Mouse (Mus musculus) midbrain, embryonic 11.5 days (tissue): Measurements from ENCODE around the gene Ash1l. TPM values are rescaled to one million over a fixed set of nuclear protein-coding genes. Genes with fewer than 3 reads are reported as not detected.

Experiments used
- ATAC-seq: fragments of 200-750 bp; cut with Nextera tagmentation; 2 replicates; pipeline ENCODE4 v1.8.0; 2017; ENCODE audit warnings: moderate TSS enrichment, moderate library complexity; ENCODE audit not compliant: low FRiP score
- DNase-seq: peaks from one replicate; pipeline ENCODE4 v3.0.0; 2015; ENCODE audit warnings: low spot score; ENCODE audit errors: missing footprints
- H3K27ac ChIP-seq: fragments of 300-500 bp; sonication (generic); 2 replicates; pipeline ENCODE4 v1.5.1; 2014; ENCODE audit warnings: low read depth, low read length
- H3K27me3 ChIP-seq: fragments of 300-500 bp; sonication (generic); 2 replicates; pipeline ENCODE4 v1.6.1; 2014; ENCODE audit warnings: mild to moderate bottlenecking, low read length, moderate library complexity, mixed read lengths; ENCODE audit not compliant: control insufficient read depth, insufficient read depth
- H3K36me3 ChIP-seq: fragments of 300-500 bp; sonication (generic); 2 replicates; pipeline ENCODE4 v1.6.1; 2014; ENCODE audit warnings: mild to moderate bottlenecking, low read length, moderate library complexity, mixed read lengths; ENCODE audit not compliant: control insufficient read depth, insufficient read depth
- H3K4me1 ChIP-seq: fragments of 300-500 bp; sonication (generic); 2 replicates; pipeline ENCODE4 v1.6.1; 2014; ENCODE audit warnings: low read length; ENCODE audit not compliant: control insufficient read depth, insufficient read depth
- H3K4me2 ChIP-seq: fragments of 300-500 bp; sonication (generic); 2 replicates; pipeline ENCODE4 v1.6.1; 2014; ENCODE audit warnings: mild to moderate bottlenecking, moderate library complexity
- H3K4me3 ChIP-seq: fragments of 300-500 bp; sonication (generic); 2 replicates; pipeline ENCODE4 v1.5.1; 2014; ENCODE audit warnings: low read depth, low read length
- H3K9ac ChIP-seq: fragments of 300-500 bp; sonication (generic); 2 replicates; pipeline ENCODE4 v1.6.1; 2014; ENCODE audit warnings: low read length
- H3K9me3 ChIP-seq: fragments of 300-500 bp; sonication (generic); 2 replicates; pipeline ENCODE4 v1.6.1; 2016; ENCODE audit warnings: low read length; ENCODE audit not compliant: control insufficient read depth
- WGBS: fragments of 180-500 bp; shearing (Covaris S2); extraction: QIAGEN DNeasy Blood & Tissue Kit; methylation state at CpG from one replicate; pipeline ENCODE4 v1.1.7; 2014; 5-methylcytosine and 5-hydroxymethylcytosine counted together
- polyA plus RNA-seq: library from polyadenylated mRNA; unstranded; fragments of >200 nt; fragmentation: Nextera tagmentation; extraction: Ambion mirVana; gene quantifications from 2 replicates; pipeline ENCODE4 v1.2.1, GENCODE M21; 2014

Gene Ash1l
- polyA plus RNA-seq, 1 experiment from 2014 or later: 12.7 TPM

DNA sequence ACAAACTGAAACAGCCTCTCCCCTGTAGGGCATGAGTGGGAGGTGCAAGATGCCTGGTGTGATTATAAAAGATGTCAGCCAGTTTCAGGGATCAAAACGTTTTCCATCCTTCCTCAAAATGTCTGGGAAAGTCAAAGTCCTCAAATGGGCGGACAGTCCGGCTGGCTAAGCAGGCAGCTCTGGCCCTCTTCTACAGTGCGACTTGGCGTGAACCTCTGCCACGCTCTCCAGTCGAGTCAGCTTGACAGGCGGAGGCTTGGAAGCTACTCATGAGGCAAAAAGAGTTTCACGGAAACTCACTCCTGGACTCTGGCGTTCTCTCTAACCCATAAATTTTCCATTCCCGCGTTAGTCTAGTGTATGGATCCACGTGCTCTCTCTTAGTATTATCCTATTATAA, 31.4 kb upstream of the Ash1l start:
- Histone ChIP-seq H3K27ac (no peak overlapping the region), H3K9me3 (no peaks in the 10 kb centered on the region), H3K4me2 (no peak overlapping the region), H3K27me3 (no peaks in the 10 kb centered on the region), H3K9ac (no peak overlapping the region), H3K4me3 (no peak overlapping the region), H3K36me3 (peaks cover 16% of the 10 kb centered on the region), H3K4me1 (no peaks in the 10 kb centered on the region)
- ATAC-seq: no peak
- DNase-seq: no peak
- WGBS: 85% methylated on average over 13 of the region's 13 CpGs

- ATAC-seq: no peak
- Histone ChIP-seq H3K36me3 (peaks cover 23% of the 10 kb centered on the region), H3K4me2 (no peak overlapping the region), H3K27me3 (no peaks in the 10 kb centered on the region), H3K4me1 (no peaks in the 10 kb centered on the region), H3K9me3 (no peaks in the 10 kb centered on the region), H3K9ac (no peak overlapping the region), H3K27ac (no peak overlapping the region), H3K4me3 (no peak overlapping the region)
- DNase-seq: no peak
- WGBS: 95% methylated on average over 9 of the region's 9 CpGs
Observed at GRCm38 (mm10) chr3:88921411-88921810, 29.0 kb upstream of the Ash1l start.

GRCm38 (mm10) chr3:88923989-88924591, 26.3 kb upstream of the Ash1l start:
- Histone ChIP-seq H3K27me3 (no peaks in the 10 kb centered on the region), H3K4me1 (no peaks in the 10 kb centered on the region), H3K4me3 (no peak overlapping the region), H3K9me3 (no peaks in the 10 kb centered on the region), H3K27ac (no peak overlapping the region), H3K36me3 (peaks cover 39% of the 10 kb centered on the region), H3K9ac (no peak overlapping the region), H3K4me2 (no peak overlapping the region)
- peak; percentile 49 for DNase-seq
- no peak for ATAC-seq
- 93% methylated on average over 8 of the region's 8 CpGs for WGBS

GRCm38 (mm10) chr3:88925651-88926050, 24.8 kb upstream of the Ash1l start:
- Histone ChIP-seq H3K4me3 (no peak overlapping the region), H3K27me3 (no peaks in the 10 kb centered on the region), H3K4me1 (no peaks in the 10 kb centered on the region), H3K4me2 (no peak overlapping the region), H3K36me3 (peaks cover 39% of the 10 kb centered on the region), H3K27ac (no peak overlapping the region), H3K9me3 (no peaks in the 10 kb centered on the region), H3K9ac (no peak overlapping the region)
- 93% methylated on average over 2 of the region's 2 CpGs for WGBS
- DNase-seq (no peak), ATAC-seq (no peak)

DNA sequence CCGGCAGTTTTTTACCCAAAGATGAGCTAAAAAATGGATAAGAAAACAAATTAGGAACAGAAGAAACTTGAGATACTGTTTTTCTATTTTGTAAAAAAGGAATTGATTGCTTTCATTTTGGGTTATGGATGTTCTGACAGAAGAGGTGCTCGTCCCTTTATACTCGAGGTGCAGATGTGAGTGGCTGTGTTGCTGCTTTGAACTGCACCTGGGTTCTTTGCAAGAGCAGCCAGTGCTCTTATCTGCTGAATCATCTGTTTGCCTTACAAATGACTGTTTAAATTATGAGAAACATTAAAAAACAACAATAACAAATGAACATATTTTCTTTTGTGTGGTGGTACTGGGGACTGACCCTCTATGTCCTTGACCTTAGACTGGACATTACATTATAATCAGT, 20.9 kb upstream of the Ash1l start:
- no peak for DNase-seq
- 95% methylated on average over 3 of the region's 3 CpGs for WGBS
- no peak for ATAC-seq
- Histone ChIP-seq H3K27me3 (no peaks in the 10 kb centered on the region), H3K4me1 (no peaks in the 10 kb centered on the region), H3K9me3 (no peaks in the 10 kb centered on the region), H3K36me3 (peaks cover 26% of the 10 kb centered on the region), H3K27ac (no peak overlapping the region), H3K4me3 (no peak overlapping the region), H3K4me2 (no peak overlapping the region), H3K9ac (no peak overlapping the region)

GRCm38 (mm10) chr3:88939071-88939470, 11.4 kb upstream of the Ash1l start:
- DNase-seq (no peak), ATAC-seq (no peak)
- no peaks in the 10 kb centered on the region for H3K4me1 ChIP-seq
- H3K4me3 ChIP-seq: no peak overlapping the region
- H3K27me3 ChIP-seq: no peaks in the 10 kb centered on the region
- H3K27ac ChIP-seq: no peak overlapping the region
- WGBS: 91% methylated on average over 10 of the region's 10 CpGs
- H3K9me3 ChIP-seq: no peaks in the 10 kb centered on the region
- no peak overlapping the region for H3K9ac ChIP-seq
- no peak overlapping the region for H3K4me2 ChIP-seq
- H3K36me3 ChIP-seq: 0 out of 2 replicates have a peak, but pooled peaks cover 2% of the 10 kb centered on the region

- DNase-seq (peak; percentile 93), ATAC-seq (no peak)
- Histone ChIP-seq H3K27ac (no peak overlapping the region), H3K27me3 (no peaks in the 10 kb centered on the region), H3K4me2 (no peak overlapping the region), H3K4me3 (no peak overlapping the region), H3K9ac (no peak overlapping the region), H3K4me1 (no peaks in the 10 kb centered on the region), H3K36me3 (0 out of 2 replicates have a peak, but pooled peaks cover 2% of the 10 kb centered on the region), H3K9me3 (no peaks in the 10 kb centered on the region)
- WGBS: 81% methylated on average over 3 of the region's 3 CpGs
Observed at GRCm38 (mm10) chr3:88939749-88940148, 10.7 kb upstream of the Ash1l start.

DNA sequence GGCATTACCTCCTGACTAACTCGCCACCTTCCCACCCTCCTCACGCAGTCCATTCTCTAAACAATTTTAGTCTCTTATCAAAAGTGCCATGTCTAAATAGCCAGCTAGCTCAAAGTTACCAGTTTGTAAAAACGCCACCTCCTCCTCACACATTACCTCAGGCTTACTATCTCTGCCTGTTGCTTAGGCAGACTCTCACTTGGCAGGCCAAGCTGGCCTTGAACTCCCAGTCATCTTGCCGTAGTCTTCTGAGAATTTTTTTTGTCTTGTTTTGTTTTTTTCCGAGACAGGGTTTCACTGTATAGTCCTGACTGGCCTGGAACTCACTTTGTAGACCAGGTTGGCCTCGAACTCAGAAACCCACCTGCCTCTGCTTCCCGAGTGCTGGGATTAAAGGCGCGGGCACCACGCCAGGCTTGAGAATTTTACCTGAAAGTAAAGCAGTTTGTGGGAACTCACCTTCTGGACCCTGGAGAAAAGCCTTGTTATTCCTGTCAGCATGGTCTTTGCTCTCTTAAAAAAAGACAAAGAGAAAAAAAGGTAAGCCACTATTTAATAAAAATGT, 8.0 kb upstream of the Ash1l start:
- DNase-seq (no peak), ATAC-seq (no peak)
- WGBS: 93% methylated on average over 10 of the region's 10 CpGs
- no peaks in the 10 kb centered on the region for H3K27me3 ChIP-seq
- H3K27ac ChIP-seq: no peak overlapping the region
- no peak overlapping the region for H3K4me2 ChIP-seq
- no peak overlapping the region for H3K9ac ChIP-seq
- H3K36me3 ChIP-seq: 0 out of 2 replicates have a peak, but pooled peaks cover 2% of the 10 kb centered on the region
- no peaks in the 10 kb centered on the region for H3K4me1 ChIP-seq
- H3K9me3 ChIP-seq: no peaks in the 10 kb centered on the region
- no peak overlapping the region for H3K4me3 ChIP-seq

DNA sequence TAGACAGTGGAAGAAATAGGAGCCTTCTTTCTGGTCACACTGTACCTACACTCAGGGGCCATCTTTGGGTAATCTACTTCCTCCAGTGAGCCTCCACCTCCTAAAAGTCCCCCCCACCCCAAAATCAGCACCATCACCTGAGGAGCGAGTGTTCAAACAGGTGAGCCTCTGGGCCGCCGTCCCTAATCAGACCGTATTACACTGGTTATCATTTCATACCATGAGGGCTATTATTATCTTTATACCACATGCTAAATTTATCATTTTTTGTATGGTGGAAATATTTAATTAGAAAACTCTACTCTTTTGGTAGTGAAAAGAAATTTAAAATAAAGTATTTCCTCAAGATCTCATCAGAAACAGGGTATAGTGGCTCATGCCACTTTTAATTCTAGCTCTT, 6.3 kb upstream of the Ash1l start:
- H3K4me2 ChIP-seq: no peak overlapping the region
- H3K27ac ChIP-seq: no peak overlapping the region
- H3K9me3 ChIP-seq: no peaks in the 10 kb centered on the region
- 0 out of 2 replicates have a peak, but pooled peaks cover 2% of the 10 kb centered on the region for H3K36me3 ChIP-seq
- DNase-seq (no peak), ATAC-seq (no peak)
- H3K4me1 ChIP-seq: peaks cover 11% of the 10 kb centered on the region
- WGBS: 95% methylated on average over 4 of the region's 4 CpGs
- H3K4me3 ChIP-seq: no peak overlapping the region
- no peak overlapping the region for H3K9ac ChIP-seq
- no peaks in the 10 kb centered on the region for H3K27me3 ChIP-seq
